Mouse (Mus musculus): Measurements from ENCODE around the gene Tnfrsf19. TPM values are rescaled to one million over a fixed set of nuclear protein-coding genes. Genes with fewer than 3 reads are reported as not detected.

The Tnfrsf19 gene
- total RNA-seq, 2 experiments from 2014 or later = 6.6 to 7.0 TPM

DNA sequence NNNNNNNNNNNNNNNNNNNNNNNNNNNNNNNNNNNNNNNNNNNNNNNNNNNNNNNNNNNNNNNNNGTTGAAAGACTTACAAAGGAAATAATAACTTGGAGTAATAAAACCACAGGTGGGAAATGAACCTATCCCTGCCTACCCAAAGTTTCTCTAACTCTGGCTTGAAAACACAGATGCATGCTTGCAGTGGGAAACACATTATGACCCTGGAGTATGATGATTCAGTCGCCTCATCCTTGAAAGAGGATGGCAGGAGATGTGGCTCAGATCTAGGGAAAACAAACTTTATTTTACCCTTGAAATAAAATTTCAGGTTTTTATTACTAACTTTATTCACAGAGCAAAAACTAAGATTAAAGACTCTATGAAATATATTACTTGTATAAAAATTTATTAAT lies 26.4 kb downstream of the Tnfrsf19 start:
- DNase-seq = no peak

- no peak for DNase-seq
Observed at GRCm38 (mm10) chr14:61014544-61014943, 31.7 kb downstream of the Tnfrsf19 start.

- DNase-seq = peak; percentile 63
Observed at GRCm38 (mm10) chr14:61012397-61012931, 33.8 kb downstream of the Tnfrsf19 start.

- no peak for DNase-seq
Observed at GRCm38 (mm10) chr14:61011621-61012174, 34.6 kb downstream of the Tnfrsf19 start.

DNA sequence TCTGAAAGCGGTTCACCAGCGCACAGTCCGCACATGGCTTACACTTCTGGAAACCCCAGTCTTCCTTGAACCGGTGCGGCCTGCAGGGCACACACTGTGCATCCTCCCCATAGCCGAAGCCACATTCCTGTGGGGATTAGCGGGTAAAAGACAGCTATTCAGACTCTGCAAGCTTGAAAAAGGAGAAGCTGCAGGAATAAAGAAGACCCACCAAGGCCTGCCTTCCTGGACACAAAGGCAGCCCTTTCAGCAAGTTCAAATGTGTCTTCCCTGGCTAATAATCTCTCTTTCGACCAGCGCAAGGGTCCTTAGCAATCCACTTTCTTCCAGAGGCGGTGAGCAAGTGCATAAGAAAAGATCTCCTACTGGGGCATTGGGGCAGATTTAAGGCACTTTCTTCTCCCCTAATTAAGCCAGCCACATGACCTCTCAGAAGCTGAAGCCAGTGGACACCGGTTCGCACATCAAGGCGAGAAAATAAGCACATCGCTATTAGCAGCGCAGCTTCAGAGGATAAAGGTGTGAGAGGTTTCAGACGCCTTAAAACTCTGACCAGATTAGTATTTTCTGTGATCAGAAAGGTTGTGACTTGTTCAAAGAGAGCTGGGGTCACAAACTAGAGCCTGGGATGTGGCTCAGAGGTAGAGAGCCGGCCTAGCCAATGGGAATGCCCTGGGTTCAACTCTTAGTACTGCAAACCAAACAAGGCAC lies 41.0 kb downstream of the Tnfrsf19 start:
- DNase-seq = no peak

DNA sequence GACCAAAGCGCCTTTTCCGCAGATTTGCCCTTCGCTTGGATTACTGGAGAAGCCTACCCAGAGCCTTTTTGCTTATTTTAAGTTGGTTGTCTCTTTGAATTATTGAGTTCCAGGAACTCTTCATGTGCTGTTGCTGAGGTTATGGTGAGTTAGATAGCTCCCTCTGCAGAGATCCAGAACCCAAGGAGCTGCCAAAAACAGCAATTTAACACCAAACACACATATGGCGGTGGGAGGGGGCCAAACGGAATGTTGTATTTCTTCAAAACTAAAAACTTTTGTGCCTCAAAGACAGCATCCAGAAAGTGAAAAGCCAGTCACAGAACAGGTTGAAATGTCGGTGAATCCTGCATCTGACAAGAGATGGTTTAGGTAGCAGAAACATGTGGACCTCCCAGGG lies 42.6 kb downstream of the Tnfrsf19 start:
- DNase-seq = no peak

- no peak for DNase-seq
Observed at GRCm38 (mm10) chr14:61000072-61000471, 46.2 kb downstream of the Tnfrsf19 start.

- no peak for DNase-seq
Observed at GRCm38 (mm10) chr14:60996556-60996955, 49.7 kb downstream of the Tnfrsf19 start.

- DNase-seq = no peak
Observed at GRCm38 (mm10) chr14:60993506-60993905, 52.8 kb downstream of the Tnfrsf19 start.

DNA sequence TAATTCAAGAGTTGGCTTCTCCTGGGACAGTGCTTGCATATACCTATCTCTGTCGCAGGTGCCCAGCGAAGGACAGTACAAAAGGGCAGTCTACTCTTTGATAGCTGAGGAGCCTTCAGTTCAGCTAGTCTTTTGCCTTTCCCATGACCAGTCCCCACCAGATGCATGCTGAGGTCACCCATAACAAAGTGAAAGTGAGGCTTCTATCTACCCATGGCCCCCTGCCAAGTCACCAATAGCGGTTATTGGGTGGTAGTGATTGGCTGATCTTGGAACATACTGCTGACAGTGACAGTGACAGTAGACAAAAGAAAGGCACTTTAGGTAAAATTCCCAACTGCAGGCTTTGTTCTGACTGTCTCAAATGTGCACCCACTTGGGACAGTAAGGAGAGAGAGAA lies 53.2 kb downstream of the Tnfrsf19 start:
- DNase-seq = peak; percentile 54

DNA sequence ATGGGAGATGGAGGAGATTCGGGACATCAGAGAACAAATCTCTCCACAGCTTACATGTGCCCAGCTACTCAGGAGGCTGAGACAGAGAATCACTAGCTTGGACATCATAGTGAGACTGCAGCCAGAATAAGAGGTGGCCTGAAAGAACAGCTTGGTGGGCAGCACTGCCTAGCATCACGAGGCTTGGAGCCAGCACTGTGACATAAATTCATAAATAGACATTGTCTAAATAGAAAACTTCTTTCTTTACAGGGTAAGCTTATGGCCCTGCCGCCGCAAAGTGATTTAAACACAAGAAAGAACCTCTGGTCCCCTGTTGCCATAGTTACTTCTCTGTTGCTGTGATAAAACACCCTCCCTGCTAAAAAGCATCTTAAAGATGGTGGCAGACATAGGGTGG lies 54.1 kb downstream of the Tnfrsf19 start:
- no peak for DNase-seq

DNA sequence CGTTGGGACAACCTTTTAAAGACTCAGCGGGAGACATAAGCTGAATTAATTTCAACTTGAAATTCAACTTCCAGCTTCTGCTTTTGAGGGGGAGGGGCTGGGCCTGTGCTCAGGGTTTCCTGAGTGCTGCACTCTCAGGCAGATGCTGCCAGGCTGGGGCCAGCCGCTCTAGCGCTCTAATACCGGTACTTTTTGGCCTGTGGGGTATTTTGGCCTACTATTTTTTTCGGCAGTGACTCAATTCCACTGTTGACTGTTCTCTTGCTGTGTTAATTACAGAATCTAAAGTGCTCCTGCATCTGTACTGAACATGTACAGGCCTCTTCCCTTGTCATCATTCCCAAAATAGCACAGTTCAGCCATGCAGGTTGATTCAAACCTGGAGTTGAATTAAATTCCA lies 58.1 kb downstream of the Tnfrsf19 start:
- peak; percentile 14 for DNase-seq

GRCm38 (mm10) chr14:60986926-60987325 lies 59.4 kb downstream of the Tnfrsf19 start:
- DNase-seq = no peak

GRCm38 (mm10) chr14:60985077-60985476 lies 61.2 kb downstream of the Tnfrsf19 start:
- no peak for DNase-seq

GRCm38 (mm10) chr14:60984266-60984665 lies 62.0 kb downstream of the Tnfrsf19 start:
- no peak for DNase-seq

- DNase-seq = no peak
Observed at GRCm38 (mm10) chr14:60982126-60982525, 64.2 kb downstream of the Tnfrsf19 start.

GRCm38 (mm10) chr14:60980244-60980887 lies 65.9 kb downstream of the Tnfrsf19 start:
- DNase-seq = peak; percentile 66

- no peak for DNase-seq
Observed at GRCm38 (mm10) chr14:60978129-60978528, 68.2 kb downstream of the Tnfrsf19 start.

DNA sequence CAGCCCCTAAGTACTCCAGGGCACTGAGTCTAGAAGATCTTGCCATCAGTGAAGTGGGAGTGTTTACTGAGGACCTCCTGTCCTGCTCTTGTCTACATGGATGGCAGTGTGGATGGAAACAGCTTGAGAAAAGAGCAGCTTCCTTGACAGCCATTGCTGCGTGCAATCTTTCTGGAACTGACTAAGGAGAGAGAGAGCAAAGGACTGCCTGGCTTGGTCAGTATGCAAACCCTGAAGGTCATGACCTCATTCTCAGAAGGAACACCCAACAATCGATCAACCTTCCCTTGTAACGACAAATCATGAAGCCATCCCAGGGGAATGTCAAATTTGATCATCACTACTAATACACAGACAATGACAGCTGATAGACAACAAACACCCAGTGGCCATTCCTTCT lies 70.1 kb downstream of the Tnfrsf19 start:
- no peak for DNase-seq

DNA sequence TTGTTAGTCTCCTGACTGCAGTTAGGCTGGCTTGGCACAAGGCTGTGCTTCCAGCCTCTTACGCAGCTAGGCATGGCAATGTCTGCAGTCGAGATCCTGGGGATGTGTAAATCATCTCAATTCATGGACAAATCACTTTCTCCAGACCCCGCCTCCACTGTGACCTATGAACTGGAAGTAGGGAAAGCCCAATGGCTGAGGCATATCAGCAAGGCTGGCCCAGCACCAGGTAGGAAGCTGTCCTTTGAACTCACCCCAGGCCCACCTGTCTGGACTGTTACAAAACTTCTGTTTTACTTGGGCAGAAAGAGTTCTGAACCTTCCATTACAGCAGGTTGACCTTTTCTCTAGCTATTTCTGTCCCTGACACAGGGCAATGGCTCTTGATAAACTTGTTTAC lies 70.6 kb downstream of the Tnfrsf19 start:
- no peak for DNase-seq

- DNase-seq = no peak
Observed at GRCm38 (mm10) chr14:60970961-60971360, 75.3 kb downstream of the Tnfrsf19 start.

- DNase-seq = no peak
Observed at GRCm38 (mm10) chr14:60966061-60966460, 80.2 kb downstream of the Tnfrsf19 start.

DNA sequence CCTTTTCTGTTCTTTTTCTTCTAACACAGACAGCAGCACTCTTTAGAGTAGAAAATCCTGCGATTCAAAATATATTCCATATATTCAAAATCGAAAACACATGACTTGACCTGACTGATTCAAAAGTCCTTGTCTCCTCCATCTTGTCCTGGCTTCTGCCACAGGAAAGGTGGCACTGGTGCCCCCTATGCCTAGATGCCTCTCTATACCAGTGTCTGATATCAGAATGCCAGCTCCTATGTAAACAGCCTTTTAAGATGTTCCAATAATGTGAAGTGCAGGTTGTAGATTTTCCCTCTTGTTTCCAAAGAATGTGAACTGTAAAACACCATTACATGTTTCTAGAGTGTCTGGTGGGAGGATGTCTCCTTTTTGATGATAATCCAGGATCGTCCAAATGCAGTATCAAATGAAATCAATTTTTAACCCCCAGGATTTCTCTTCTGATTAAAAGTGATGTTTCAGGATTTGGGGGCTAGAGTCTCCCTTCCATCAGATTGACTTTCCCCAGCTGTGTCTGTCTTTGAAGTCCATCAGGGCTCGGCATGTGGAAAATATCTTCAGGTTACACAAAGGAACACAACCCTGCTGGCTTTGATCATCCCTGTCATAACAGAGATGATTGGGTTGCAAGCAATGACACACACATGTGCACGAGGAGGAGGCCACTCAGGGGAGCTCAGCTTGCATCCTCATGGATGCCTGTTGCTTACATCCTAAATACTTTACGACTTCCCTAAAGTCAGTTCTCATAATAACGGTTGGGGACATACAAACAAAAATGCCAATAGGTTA lies 82.1 kb downstream of the Tnfrsf19 start:
- no peak for DNase-seq

All from heart, postnatal 4 days (tissue).